Mouse (Mus musculus) CH12.LX (cell line): ENCODE results near the gene Rac3. TPM values are rescaled to one million over a fixed set of nuclear protein-coding genes. Genes with fewer than 3 reads are reported as not detected.

Experiments
- DNase-seq: peaks from one replicate; pipeline ENCODE4 v3.0.0-alpha.2; 2013; ENCODE audit errors: extremely low read depth
- H3K27ac ChIP-seq: 2 replicates; pipeline ENCODE4 v1.5.1; 2012; ENCODE audit warnings: low read depth, mild to moderate bottlenecking, control low read depth, moderate library complexity; ENCODE audit not compliant: insufficient read depth
- H3K27me3 ChIP-seq: replicated peaks from 2 replicates; pipeline ENCODE3; 2012; ENCODE audit warnings: inconsistent platforms
- H3K36me3 ChIP-seq, 2 experiments: replicated peaks in 1 of 2; 2 replicates each; pipeline versions ENCODE3 to v1.6.1; 2012; ENCODE audit warnings: inconsistent platforms in 1 of 2, low read length in 1 of 2, mild to moderate bottlenecking in 1 of 2, mixed read lengths in 1 of 2, moderate library complexity in 1 of 2; ENCODE audit not compliant: control insufficient read depth in 1 of 2, insufficient read depth in 1 of 2
- H3K4me1 ChIP-seq, 2 experiments: 2 replicates each; pipeline ENCODE4 v1.6.1; 2012; ENCODE audit warnings: inconsistent platforms in 1 of 2, moderate library complexity in 1 of 2; ENCODE audit not compliant: insufficient read depth in 2 of 2, control insufficient read depth in 1 of 2
- H3K4me2 ChIP-seq: 2 replicates; pipeline ENCODE4 v1.6.1; 2012; ENCODE audit warnings: low read depth, mild to moderate bottlenecking, control low read depth; ENCODE audit not compliant: poor library complexity, insufficient read depth, severe bottlenecking
- H3K4me3 ChIP-seq, 3 experiments: fragments of 150-350 bp in 1 of 3; sonication (generic) in 1 of 3; replicated peaks in 1 of 3; 2 replicates each; pipeline versions ENCODE3 to v1.5.1; 2011 to 2012; ENCODE audit warnings: low read depth in 2 of 3, low read length in 2 of 3, mild to moderate bottlenecking in 2 of 3, moderate library complexity in 2 of 3, control low read depth in 1 of 3, improper control_type of control experiment in 1 of 3, inconsistent platforms in 1 of 3, mixed read lengths in 1 of 3; ENCODE audit not compliant: poor library complexity in 1 of 3
- H3K79me2 ChIP-seq: replicated peaks from 2 replicates; pipeline ENCODE4 v1.6.1; 2012; ENCODE audit warnings: mild to moderate bottlenecking, moderate library complexity; ENCODE audit not compliant: control insufficient read depth, poor library complexity, insufficient read depth, severe bottlenecking; ENCODE audit errors: extremely low read depth
- H3K9ac ChIP-seq: 2 replicates; pipeline ENCODE4 v1.6.1; 2012; ENCODE audit warnings: low read depth, mild to moderate bottlenecking, control low read depth, moderate library complexity; ENCODE audit not compliant: insufficient read depth
- H3K9me3 ChIP-seq: replicated peaks from 2 replicates; pipeline ENCODE3; 2012; ENCODE audit warnings: low read length, inconsistent platforms, mixed read lengths
- BHLHE40 ChIP-seq: IDR thresholded peaks from 2 replicates; pipeline ENCODE4 v1.6.1; 2011; ENCODE audit warnings: mild to moderate bottlenecking, low read depth, low read length, improper control_type of control experiment
- CHD2 ChIP-seq: IDR thresholded peaks from 2 replicates; pipeline ENCODE4 v1.6.1; 2011; ENCODE audit warnings: low read length, improper control_type of control experiment
- CTCF ChIP-seq, 2 experiments: IDR thresholded peaks in 1 of 2; conservative IDR thresholded peaks in 1 of 2; 2 replicates each; pipeline ENCODE4 v1.5.1; 2011 to 2012; ENCODE audit warnings: low read depth in 2 of 2, low read length in 2 of 2, improper control_type of control experiment in 1 of 2, inconsistent platforms in 1 of 2, mild to moderate bottlenecking in 1 of 2, moderate library complexity in 1 of 2
- ELF1 ChIP-seq: IDR thresholded peaks from 2 replicates; pipeline ENCODE4 v1.6.1; 2014; ENCODE audit warnings: low read depth, mild to moderate bottlenecking, inconsistent platforms, low read length, improper control_type of control experiment
- ETS1 ChIP-seq: conservative IDR thresholded peaks from 2 replicates; pipeline ENCODE4 v1.6.1; 2012; ENCODE audit warnings: low read depth, mild to moderate bottlenecking, inconsistent platforms, low read length, improper control_type of control experiment, moderate library complexity
- JUN ChIP-seq: IDR thresholded peaks from 2 replicates; pipeline ENCODE4 v1.6.1; 2011; ENCODE audit warnings: low read depth, mild to moderate bottlenecking, low read length, improper control_type of control experiment, moderate library complexity; ENCODE audit not compliant: insufficient read depth
- JUND ChIP-seq: conservative IDR thresholded peaks from 2 replicates; pipeline ENCODE4 v1.6.1; 2011; ENCODE audit warnings: low read depth, low read length, improper control_type of control experiment
- MEF2A ChIP-seq: IDR thresholded peaks from 2 replicates; pipeline ENCODE4 v1.6.1; 2014; ENCODE audit warnings: low read depth, mild to moderate bottlenecking, inconsistent platforms, low read length, improper control_type of control experiment, borderline replicate concordance
- MXI1 ChIP-seq: IDR thresholded peaks from 2 replicates; pipeline ENCODE4 v1.6.1; 2011; ENCODE audit warnings: mild to moderate bottlenecking, low read depth, low read length, improper control_type of control experiment
- PAX5 ChIP-seq: IDR thresholded peaks from 2 replicates; pipeline ENCODE4 v1.6.1; 2012; ENCODE audit warnings: low read length, inconsistent platforms, mixed read lengths
- POLR2A ChIP-seq: IDR thresholded peaks from 2 replicates; pipeline ENCODE4 v1.6.1; 2011; ENCODE audit warnings: low read depth, mild to moderate bottlenecking, improper control_type of control experiment, low read length
- RAD21 ChIP-seq: IDR thresholded peaks from 2 replicates; pipeline ENCODE4 v1.6.1; 2011; ENCODE audit warnings: low read depth, mild to moderate bottlenecking, low read length, improper control_type of control experiment, moderate library complexity
- RCOR1 ChIP-seq: conservative IDR thresholded peaks from 2 replicates; pipeline ENCODE4 v1.6.1; 2012; ENCODE audit warnings: low read depth, mild to moderate bottlenecking, inconsistent platforms, low read length, improper control_type of control experiment
- SIN3A ChIP-seq: IDR thresholded peaks from 2 replicates; pipeline ENCODE4 v1.6.1; 2012; ENCODE audit warnings: low read length, improper control_type of control experiment, inconsistent platforms
- TBP ChIP-seq: conservative IDR thresholded peaks from 2 replicates; pipeline ENCODE4 v1.6.1; 2011; ENCODE audit warnings: low read depth, low read length, improper control_type of control experiment
- ZC3H11A ChIP-seq: IDR thresholded peaks from 2 replicates; pipeline ENCODE4 v1.6.1; 2012; ENCODE audit warnings: low read depth, mild to moderate bottlenecking, inconsistent platforms, low read length, improper control_type of control experiment
- ZMIZ1 ChIP-seq: IDR thresholded peaks from 2 replicates; pipeline ENCODE4 v1.6.1; 2012; ENCODE audit warnings: low read depth, mild to moderate bottlenecking, inconsistent platforms, low read length, improper control_type of control experiment
- ZNF384 ChIP-seq: IDR thresholded peaks from 2 replicates; pipeline ENCODE4 v1.6.1; 2012; ENCODE audit warnings: low read depth, low read length, improper control_type of control experiment, inconsistent platforms
- dilution Hi-C: fragments of 300-500 bp; cut with MboI; formaldehyde crosslinking; loops from 2 replicates; pipeline ENCODE4 v1.14.3; 2020; ENCODE audit warnings: low sequenced_read_pairs; ENCODE audit not compliant: extremely low pct_unique_long_range_greater_than_20kb, extremely low pct_ligation_motif_present
- in situ Hi-C: fragments of 300-500 bp; cut with MboI; formaldehyde crosslinking; loops from 3 replicates; pipeline ENCODE4 v1.14.3; 2019; ENCODE audit warnings: low sequenced_read_pairs, low pct_ligation_motif_present, low pct_unique_long_range_greater_than_20kb, mixed read lengths
- polyA plus RNA-seq: library from polyadenylated mRNA; unstranded; fragments of >175 nt; gene quantifications from 2 replicates; pipeline ENCODE4 v1.2.1, GENCODE M21; 2012; ENCODE audit warnings: low read depth; ENCODE audit not compliant: insufficient read length
- total RNA-seq, 2 experiments: library from RNA; depleted of rRNA; stranded (reverse); fragments of 300-350 nt in 1 of 2; fragments of >200 nt in 1 of 2; gene quantifications; 2 replicates each; pipeline ENCODE4 v1.2.3; 2012 to 2014

Rac3 gene
- total and polyA plus RNA-seq, 3 experiments, result 3.4 to 8.9 (median 5.5) TPM

DNA sequence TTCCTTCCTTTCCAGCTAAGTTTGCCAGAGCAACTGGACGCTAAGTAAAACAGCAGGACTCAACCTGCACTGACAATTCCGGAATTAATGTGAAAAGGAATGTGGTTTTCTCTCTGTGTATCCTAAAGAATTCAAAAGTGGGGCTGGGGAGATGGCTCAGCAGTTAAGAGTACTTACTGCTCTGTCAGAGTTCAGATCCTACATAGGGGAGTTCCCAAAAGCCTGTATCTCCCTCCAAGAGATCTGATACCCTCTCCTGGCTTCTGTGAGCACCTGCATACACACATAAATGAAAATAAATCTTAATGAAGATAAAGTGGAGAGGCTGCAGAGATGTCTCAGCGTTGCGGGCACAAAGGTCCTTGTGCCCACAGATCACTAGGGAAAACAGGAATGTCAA, 30.3 kb downstream of the Rac3 start:
- dilution Hi-C loops, result no loop called here
- in situ Hi-C loops, result no loop called here
- Histone ChIP-seq H3K4me1 (no peaks in the 10 kb centered on the region), H3K27me3 (peaks cover 17% of the 10 kb centered on the region), H3K79me2 (no peaks in the 10 kb centered on the region), H3K9me3 (no peaks in the 10 kb centered on the region), H3K9ac (no peak overlapping the region), H3K27ac (no peak overlapping the region), H3K4me3 (no peak overlapping the region), H3K4me2 (no peak overlapping the region), H3K36me3 (no peaks in the 10 kb centered on the region)
- DNase-seq, result no peak
- no peak for TF ChIP-seq PAX5
- no peak for TF ChIP-seq JUND
- TF ChIP-seq RCOR1, result no peak
- no peak for TF ChIP-seq ZC3H11A
- no peak for TF ChIP-seq ZNF384
- TF ChIP-seq POLR2A, result no peak
- no peak for TF ChIP-seq CHD2
- TF ChIP-seq ETS1, result no peak
- no peak for TF ChIP-seq RAD21
- no peak for TF ChIP-seq MXI1
- no peak for TF ChIP-seq CTCF (conservative IDR thresholded peaks at IDR 0.05 in 1 of 2, IDR thresholded peaks at IDR 0.05 in 1 of 2; ENCODE audit: low read depth in 2 of 2, low read length in 2 of 2)
- no peak for TF ChIP-seq TBP
- no peak for TF ChIP-seq ELF1
- TF ChIP-seq ZMIZ1, result no peak
- no peak for TF ChIP-seq BHLHE40

DNA sequence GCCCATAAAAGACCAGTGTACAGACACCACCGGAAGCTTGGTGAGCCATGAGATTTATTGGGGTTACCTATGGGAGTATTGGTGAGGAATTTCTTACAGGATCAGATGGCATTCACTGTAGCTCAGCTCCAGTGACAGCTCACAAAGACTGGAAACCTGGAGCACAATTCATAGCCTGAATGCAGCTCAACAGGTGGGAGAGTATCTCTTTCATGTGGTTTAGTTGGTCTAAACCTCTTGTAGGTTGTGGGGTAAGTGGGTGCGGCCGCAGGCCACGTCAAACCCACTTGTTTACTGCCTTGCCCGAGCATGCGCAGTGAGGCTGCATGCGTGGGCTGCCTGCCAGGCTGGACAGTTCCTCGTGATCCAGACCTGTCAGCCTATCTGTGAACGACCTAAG, 39.0 kb downstream of the Rac3 start:
- no peak for DNase-seq
- no peak for TF ChIP-seq MEF2A
- no peak for TF ChIP-seq JUN
- TF ChIP-seq SIN3A, result no peak
- TF ChIP-seq PAX5, result no peak
- TF ChIP-seq, all 38 proteins: peak for 0
- Histone ChIP-seq H3K9me3 (peaks cover 44% of the 10 kb centered on the region), H3K36me3 (no peaks in the 10 kb centered on the region), H3K4me3 (no peak overlapping the region), H3K27ac (no peak overlapping the region), H3K9ac (no peak overlapping the region), H3K4me2 (no peak overlapping the region), H3K4me1 (peaks cover 0 to 2% of the 10 kb centered on the region in 2 experiments; a peak in 1 of 4 replicates), H3K79me2 (no peaks in the 10 kb centered on the region), H3K27me3 (peaks cover 13% of the 10 kb centered on the region)
- dilution Hi-C loops (no loop called here), in situ Hi-C loops (no loop called here)
